Mouse (Mus musculus) stomach, adult 2 months (tissue): ENCODE data around the gene Pitpna. TPM values are rescaled to one million over a fixed set of nuclear protein-coding genes. Genes with fewer than 3 reads are reported as not detected.

ENCODE experiments used
- polyA plus RNA-seq: library from polyadenylated mRNA; depleted of rRNA; stranded (reverse); fragments of >200 nt; gene quantifications from 2 replicates; pipeline ENCODE4 v1.2.3, GENCODE M21; 2012; rRNA removed

Gene Pitpna
- 38.5 and 62.5 TPM in 2 replicates for polyA plus RNA-seq

DNA sequence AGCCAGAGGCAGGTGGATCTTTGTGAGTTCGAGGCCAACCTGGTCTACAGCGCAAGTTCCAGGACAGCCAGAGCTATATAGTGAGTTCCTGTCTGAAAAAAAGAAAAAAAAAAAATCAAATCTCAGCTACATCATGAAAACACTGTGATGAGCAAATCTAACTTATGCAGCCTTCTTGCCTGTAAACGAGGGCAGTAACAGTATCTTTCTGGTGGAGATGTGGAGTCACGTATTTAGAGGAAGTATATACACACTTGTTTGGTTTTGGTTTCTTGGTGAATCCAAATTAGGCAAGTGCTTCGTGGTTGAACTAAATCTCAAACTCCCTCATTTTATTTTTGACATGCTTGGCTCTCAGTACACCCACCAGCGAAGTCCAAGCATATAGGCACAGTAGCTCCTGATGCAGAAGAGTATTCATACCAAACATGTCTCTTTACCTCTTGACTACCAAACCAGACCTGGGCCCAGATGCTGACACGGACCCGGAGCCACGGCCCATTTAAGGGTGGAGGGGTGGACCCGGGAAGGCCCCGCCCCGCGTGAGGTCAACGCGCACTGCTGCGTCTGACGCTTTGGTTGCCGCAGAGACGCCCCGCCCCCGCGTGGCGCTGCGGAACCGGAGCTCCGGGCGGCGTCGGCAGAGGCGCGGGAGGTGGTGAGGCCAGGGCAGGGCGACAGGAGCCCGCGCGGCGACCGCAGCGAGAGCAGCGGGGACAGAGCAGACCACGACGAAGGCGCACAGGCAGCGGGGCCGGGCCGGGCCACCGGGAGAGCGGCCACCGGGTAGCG, at the start of gene Pitpna:
Gene Pitpna, plus strand, starts transcription at position 605 of the 792 bp plus-strand sequence.

DNA sequence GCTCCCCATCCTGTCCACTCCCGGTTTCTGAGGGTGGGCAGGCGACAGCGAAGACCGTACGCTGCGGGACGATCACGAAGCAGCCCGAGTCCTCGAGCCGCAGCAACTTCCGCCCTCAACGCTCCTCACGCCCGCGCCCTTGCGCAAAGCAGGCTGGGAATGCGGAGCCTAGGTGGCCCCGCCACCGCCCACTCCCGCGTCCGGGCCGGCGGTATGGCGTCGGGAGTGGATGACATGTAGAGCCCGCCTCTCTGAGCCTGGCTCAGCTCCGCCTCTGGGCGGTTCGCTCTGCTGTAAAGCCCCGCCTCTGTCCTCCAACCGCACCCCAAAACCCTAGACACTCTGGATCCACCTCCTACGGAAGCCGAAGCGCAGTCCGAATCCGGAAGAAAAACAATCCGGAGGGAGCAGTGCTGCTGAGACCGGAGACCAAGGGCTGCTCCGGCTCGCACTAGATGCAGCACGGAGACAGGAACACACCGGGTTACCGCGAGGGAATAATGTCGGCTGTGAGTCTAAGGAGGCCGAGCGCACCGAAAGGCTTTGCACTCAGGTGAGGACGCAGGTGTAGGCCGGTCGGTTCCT, 42.8 kb downstream of the Pitpna start, which contains the start of gene Inpp5k:
Gene Inpp5k, plus strand, starts transcription at position 344 of the 585 bp plus-strand sequence.

GRCm38 (mm10) chr11:75650311-75650710, 62.4 kb downstream of the Pitpna start, which contains the start of gene Myo1c:
TSS of gene Myo1c (plus strand) at chr11:75650504.

Other genes starting within 250 kb of the Pitpna start
- gene Rpa1, start 239.8 kb upstream of the Pitpna start, polyA plus RNA-seq, result 5.4 and 6.1 TPM in 2 replicates
- 1.0 and 1.3 TPM in 2 replicates for gene Smyd4, start 239.7 kb upstream of the Pitpna start, polyA plus RNA-seq
- gene Serpinf1, start 165.4 kb upstream of the Pitpna start, polyA plus RNA-seq, result 32.6 and 42.4 TPM in 2 replicates
- gene Serpinf2, start 148.5 kb upstream of the Pitpna start, polyA plus RNA-seq, result 2.5 and 4.4 TPM in 2 replicates
- 7.4 TPM in 2 replicates for gene Wdr81, start 133.4 kb upstream of the Pitpna start, polyA plus RNA-seq
- 8.6 and 11.8 TPM in 2 replicates for gene Tlcd2, start 126.4 kb upstream of the Pitpna start, polyA plus RNA-seq
- 13.4 and 21.5 TPM in 2 replicates for gene Prpf8, start 101.3 kb upstream of the Pitpna start, polyA plus RNA-seq
- gene Rilp, start 78.0 kb upstream of the Pitpna start, polyA plus RNA-seq, result 2.4 and 3.9 TPM in 2 replicates
- gene Scarf1, start 74.6 kb upstream of the Pitpna start, polyA plus RNA-seq, result 4.1 TPM in 2 replicates
- 15.1 and 15.2 TPM in 2 replicates for gene Slc43a2, start 56.4 kb upstream of the Pitpna start, polyA plus RNA-seq
- 12.9 and 17.5 TPM in 2 replicates for gene Inpp5k, start 42.9 kb downstream of the Pitpna start, polyA plus RNA-seq
- 32.4 and 32.7 TPM in 2 replicates for gene Myo1c, start 62.4 kb downstream of the Pitpna start, polyA plus RNA-seq
- 67.6 and 102 TPM in 2 replicates for gene Crk, start 91.2 kb downstream of the Pitpna start, polyA plus RNA-seq
- 20.1 and 28.0 TPM in 2 replicates for gene Ywhae, start 144.8 kb downstream of the Pitpna start, polyA plus RNA-seq
- 0.45 TPM in 2 replicates for gene Doc2b, start 208.0 kb downstream of the Pitpna start, polyA plus RNA-seq